In genomic region chr2:119379455-119379854, GRCm38 (mm10) we compare ENCODE assay signal across 17 mouse cellular contexts. TPM values are rescaled to one million over a fixed set of nuclear protein-coding genes. Genes with fewer than 3 reads are reported as not detected.
DNase-seq lines count a peak whose midpoint lies in the region.
"Had no signal": no experiment of that assay in that cellular context is flagged by ENCODE, and none has a peak within 500 bp of the region (broad histone marks: within the 10 kb centered on the region; RNA-seq: fewer than 3 reads in every experiment).

No protein-coding gene starts in this region.

- peak; percentile 39 to 63 for DNase-seq in adrenal gland, adult (ENCODE audit: inconsistent age in 2 of 2, low spot score in 1 of 2)
- no peak for DNase-seq in adrenal gland, postnatal 4 days (ENCODE audit: low spot score in 2 of 2)
- DNase-seq in adrenal gland, postnatal 36 days: peak; percentile 28 to 30
- DNase-seq in adrenal gland, postnatal 10 days: no peak
- peak; percentile 72 for DNase-seq in heart, adult 11 months
- DNase-seq in heart, adult 18-20 months: no peak
- peak; percentile 43 for DNase-seq in brain, adult 2 months (ENCODE audit: low read depth, low spot score)
- DNase-seq: adrenal gland, postnatal 14 days; B cell, adult 2 months; cerebellum, adult 11 months; cerebellum, adult 8-10 months; cerebellum, adult 9-11 months; cerebellum, postnatal 14 days; cerebellum, postnatal 36 days; embryo, embryonic 11 days had no signal

RNA-seq across cellular contexts. Expression of gene Chac1, which starts 28.4 kb away (rescaled TPM):
- 1 to 10 TPM; 1.3 to 2.0 TPM for total RNA-seq in adrenal gland, postnatal 4 days (2021)
- 1 to 10 TPM; 4.6 to 9.3 TPM for total RNA-seq in adrenal gland, postnatal 36 days (2021)
- total RNA-seq in adrenal gland, postnatal 10 days (2021): 1 to 10 TPM; 2.4 to 5.8 TPM
- total RNA-seq in heart, adult 18-20 months (2021): 1 to 10 TPM; 4.0 to 7.0 TPM
- total RNA-seq: common myeloid progenitor, adult 5-6 weeks; G1E had no signal

RNA-seq across cellular contexts. Expression of gene Dll4, which starts 53.9 kb away (rescaled TPM):
- total RNA-seq in adrenal gland, postnatal 4 days (2021): 10 to 100 TPM; 13.8 to 15.0 TPM
- total RNA-seq in adrenal gland, postnatal 36 days (2021): 10 to 100 TPM in 1 of 2 experiments, 1 to 10 TPM in 1; 7.2 to 10.6 TPM
- total RNA-seq in adrenal gland, postnatal 10 days (2021): 10 to 100 TPM; 16.4 to 18.4 TPM
- 10 to 100 TPM; 13.3 to 19.6 TPM for total RNA-seq in heart, adult 18-20 months (2021)
- total RNA-seq: common myeloid progenitor, adult 5-6 weeks had no signal

Comparison
In these comparisons a context has a peak if more than half of its experiments do, and no peak if none do; other contexts are left out.
1. DNase-seq: peak in adrenal gland, adult (2 of 2), adrenal gland, postnatal 36 days (2 of 2), heart, adult 11 months (single experiment) and brain, adult 2 months (single experiment); none in adrenal gland, postnatal 4 days (0 of 2), adrenal gland, postnatal 10 days (single experiment) and heart, adult 18-20 months (0 of 2).